Mouse (Mus musculus) heart, postnatal 0 days (tissue): ENCODE measurements around the gene Jak1.

Source experiments
- CTCF ChIP-seq: IDR thresholded peaks from 2 replicates; pipeline ENCODE4 v1.5.1; 2016; ENCODE audit warnings: antibody characterized with exemption, control low read depth, low read depth
- EP300 ChIP-seq: IDR thresholded peaks from 2 replicates; pipeline ENCODE4 v1.6.1; 2016; ENCODE audit warnings: antibody characterized with exemption, low read depth

DNA sequence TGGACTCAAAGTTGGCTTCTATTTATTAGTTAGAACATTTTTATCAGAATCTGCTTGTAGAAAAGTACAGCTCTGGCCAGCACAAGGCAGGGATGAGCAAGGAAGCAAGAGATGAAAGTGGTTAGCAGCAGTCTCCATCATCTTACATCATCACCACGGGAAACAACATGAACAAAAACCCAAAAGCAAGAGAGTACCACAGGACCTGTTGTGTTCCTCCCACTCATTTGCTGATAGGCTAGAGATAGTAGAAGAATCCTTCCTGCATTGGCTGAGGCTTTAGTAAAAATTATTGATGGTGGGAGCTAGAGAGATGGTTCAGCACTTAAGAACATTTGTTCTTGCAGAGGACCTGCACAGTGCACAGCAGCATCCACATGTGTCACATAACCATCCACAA lies 70.9 kb downstream of the Jak1 start:
- no peak for TF ChIP-seq CTCF
- TF ChIP-seq EP300: no peak
